Mouse (Mus musculus) v-Abl transformed pro-B cells (cell line): ENCODE measurements at regions not wholly inside any gene's neighbourhood (a gene's known extent, or its start where the extent isn't known, plus 50 kb on each side); places are given as distances from the start of the nearest gene placed in this dataset.

Experiments
- in situ Hi-C, 2 experiments: fragments of 400-800 bp; cut with MboI; formaldehyde crosslinking; loops; one replicate each; pipeline ENCODE4 v1.15.1; 2025; ENCODE audit not compliant: unreplicated experiment in 2 of 2

- in situ Hi-C loops = no loop called here
Measured at GRCm38 (mm10) chr17:48850910-48851309, 81.3 kb upstream of the Lrfn2 start.

DNA sequence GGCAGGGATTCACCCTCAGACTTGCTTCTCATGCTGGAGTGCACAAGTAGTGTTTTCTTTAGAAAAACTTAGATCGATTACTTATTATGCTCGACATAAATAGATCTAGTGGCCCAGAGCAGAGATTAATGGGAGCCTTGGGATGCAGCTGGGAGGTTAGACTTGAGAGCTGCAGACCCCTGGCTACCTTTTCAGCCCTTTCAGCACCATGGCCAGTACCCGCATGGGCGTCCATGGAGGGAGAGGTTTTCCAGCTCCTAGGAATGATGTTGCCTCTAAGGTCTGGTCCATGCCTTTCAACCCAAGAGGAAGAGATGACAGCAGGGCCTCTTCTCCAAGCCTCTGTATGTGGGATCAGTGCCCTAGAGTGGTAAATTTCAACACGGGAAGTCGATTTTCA lies 73.3 kb upstream of the Lrfn2 start:
- in situ Hi-C loops = no loop called here

DNA sequence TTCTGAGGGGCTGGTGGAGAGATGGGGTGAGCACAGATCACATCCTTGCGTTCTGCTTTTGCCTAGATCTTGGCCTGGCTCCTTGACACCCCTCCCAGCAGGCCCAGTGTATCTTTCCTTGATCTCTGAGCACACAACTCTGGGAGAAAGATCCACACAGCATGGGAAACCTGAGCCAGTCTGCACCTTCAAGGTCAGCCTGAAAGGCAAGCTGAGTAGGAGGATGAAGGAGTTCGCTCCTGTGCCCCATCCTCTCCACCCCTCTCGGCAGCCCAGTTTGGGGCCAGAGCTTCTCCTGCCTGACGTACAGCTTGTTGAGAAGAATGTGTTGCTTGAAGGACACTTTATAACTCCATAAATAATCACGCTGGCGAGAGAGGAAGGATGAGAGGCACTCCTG lies 61.7 kb upstream of the Lrfn2 start:
- in situ Hi-C loops = no loop called here

- in situ Hi-C loops = no loop called here
Measured at GRCm38 (mm10) chr17:48877505-48877904, 54.7 kb upstream of the Lrfn2 start.

DNA sequence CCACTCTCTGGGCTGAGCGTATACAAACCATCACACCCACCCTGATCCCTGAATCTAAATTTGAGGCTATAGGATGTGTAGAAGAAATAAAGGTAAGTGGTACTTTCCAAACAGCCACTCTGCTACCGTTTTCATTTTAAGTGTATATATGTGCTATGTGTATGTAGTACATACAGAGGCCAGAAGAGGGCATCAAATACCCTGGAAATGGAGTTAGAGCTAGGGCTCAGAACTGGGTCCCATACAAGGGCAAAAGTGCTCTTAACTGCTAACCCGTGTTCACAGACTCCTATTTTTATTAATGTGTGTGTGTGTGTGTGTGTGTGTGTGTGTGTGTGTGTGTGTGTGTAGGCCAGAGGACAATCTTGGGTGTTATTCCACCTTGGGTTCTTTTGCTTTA lies 51.6 kb upstream of the Lrfn2 start:
- in situ Hi-C loops = no loop called here

DNA sequence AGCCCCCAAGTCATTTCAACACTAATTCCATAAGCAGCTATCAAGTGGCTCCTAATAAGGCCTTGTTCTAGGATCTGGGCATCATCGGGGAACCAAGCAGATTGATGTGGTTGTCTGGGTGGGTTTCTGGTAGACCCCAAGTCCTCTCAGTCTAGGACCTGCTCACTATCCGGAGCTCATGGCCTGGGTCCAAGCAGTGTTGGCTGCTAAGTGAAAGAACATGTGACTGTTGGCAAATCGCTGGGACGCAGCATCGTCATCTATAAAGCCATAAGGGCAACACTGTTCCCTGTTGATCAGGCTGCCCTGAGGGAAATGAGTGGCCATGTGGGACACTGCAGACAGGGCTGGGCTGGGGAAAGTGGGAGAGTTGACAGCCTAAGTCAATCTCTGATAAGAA lies 50.2 kb upstream of the Lrfn2 start:
- in situ Hi-C loops = no loop called here
